Mouse (Mus musculus) neural tube, embryonic 13.5 days (tissue): ENCODE measurements at regions not wholly inside any gene's neighbourhood (a gene's known extent, or its start where the extent isn't known, plus 50 kb on each side); places are given as distances from the start of the nearest gene placed in this dataset.

Experiments
- ATAC-seq: fragments of 200-750 bp; cut with Nextera tagmentation; 2 replicates; pipeline ENCODE4 v1.8.0; 2017; ENCODE audit warnings: low read depth, mild to moderate bottlenecking, moderate TSS enrichment, moderate library complexity
- H3K27ac ChIP-seq: fragments of 300-500 bp; sonication (generic); replicated peaks from 2 replicates; pipeline ENCODE4 v1.5.1; 2015; ENCODE audit warnings: moderate library complexity, mild to moderate bottlenecking, inconsistent platforms
- H3K27me3 ChIP-seq: fragments of 300-500 bp; sonication (generic); 2 replicates; pipeline ENCODE4 v1.6.1; 2015; ENCODE audit warnings: mild to moderate bottlenecking, inconsistent platforms
- H3K36me3 ChIP-seq: fragments of 300-500 bp; sonication (generic); 2 replicates; pipeline ENCODE4 v1.6.1; 2015; ENCODE audit warnings: mild to moderate bottlenecking, inconsistent platforms
- H3K4me1 ChIP-seq: fragments of 300-500 bp; sonication (generic); replicated peaks from 2 replicates; pipeline ENCODE4 v1.6.1; 2015; ENCODE audit warnings: inconsistent platforms
- H3K4me2 ChIP-seq: fragments of 300-500 bp; sonication (generic); 2 replicates; pipeline ENCODE4 v1.6.1; 2015; ENCODE audit warnings: inconsistent platforms, mild to moderate bottlenecking, moderate library complexity
- H3K4me3 ChIP-seq: fragments of 300-500 bp; sonication (generic); 2 replicates; pipeline ENCODE4 v1.5.1; 2015; ENCODE audit warnings: mild to moderate bottlenecking, inconsistent platforms
- H3K9ac ChIP-seq: fragments of 300-500 bp; sonication (generic); 2 replicates; pipeline ENCODE4 v1.6.1; 2015; ENCODE audit warnings: moderate library complexity, mild to moderate bottlenecking, inconsistent platforms
- H3K9me3 ChIP-seq: fragments of 300-500 bp; sonication (generic); 2 replicates; pipeline ENCODE4 v1.6.1; 2016; ENCODE audit warnings: inconsistent platforms
- WGBS: fragments of 180-500 bp; shearing (Covaris S2); methylation state at CpG from one replicate; pipeline ENCODE4 v1.1.7; 2015; 5-methylcytosine and 5-hydroxymethylcytosine counted together

DNA sequence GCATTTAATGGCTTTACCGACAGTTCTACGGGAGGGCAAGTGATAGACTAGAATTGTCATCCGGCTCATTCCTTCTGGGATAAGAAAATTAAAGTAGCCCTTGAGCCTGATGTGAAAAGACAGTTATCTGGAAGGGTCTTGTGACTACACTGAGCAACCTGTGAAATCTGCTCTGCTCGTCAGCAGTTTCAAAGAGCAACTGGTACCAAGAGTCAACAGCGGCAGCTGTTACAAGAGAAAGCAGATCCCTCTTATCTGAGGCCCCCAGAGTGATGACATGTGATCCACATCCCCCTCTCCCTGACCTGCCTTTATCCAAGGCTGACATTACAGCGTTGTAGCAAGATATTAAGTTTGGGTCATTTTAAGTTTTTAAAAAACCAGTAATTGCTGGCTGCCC, 52.6 kb upstream of the Unc13c start:
- no peaks in the 10 kb centered on the region for H3K36me3 ChIP-seq
- no peak overlapping the region for H3K4me3 ChIP-seq
- no peak overlapping the region for H3K4me2 ChIP-seq
- no peak overlapping the region for H3K27ac ChIP-seq
- H3K4me1 ChIP-seq = no peaks in the 10 kb centered on the region
- no peaks in the 10 kb centered on the region for H3K9me3 ChIP-seq
- no peak overlapping the region for H3K9ac ChIP-seq
- WGBS = 39% methylated on average over 6 of the region's 6 CpGs
- ATAC-seq = no peak
- no peaks in the 10 kb centered on the region for H3K27me3 ChIP-seq

- Histone ChIP-seq H3K27me3 (no peaks in the 10 kb centered on the region), H3K27ac (no peak overlapping the region), H3K9me3 (no peaks in the 10 kb centered on the region), H3K9ac (no peak overlapping the region), H3K4me2 (no peak overlapping the region), H3K36me3 (no peaks in the 10 kb centered on the region), H3K4me3 (no peak overlapping the region), H3K4me1 (no peaks in the 10 kb centered on the region)
- no peak for ATAC-seq
- 71% methylated on average over 3 of the region's 3 CpGs for WGBS
Observed at GRCm38 (mm10) chr9:74023922-74024321, 55.2 kb upstream of the Unc13c start.

- no peaks in the 10 kb centered on the region for H3K27me3 ChIP-seq
- WGBS = 45% methylated on average over 3 of the region's 3 CpGs
- no peak overlapping the region for H3K27ac ChIP-seq
- H3K4me2 ChIP-seq = no peak overlapping the region
- H3K4me3 ChIP-seq = no peak overlapping the region
- no peak overlapping the region for H3K9ac ChIP-seq
- no peak for ATAC-seq
- no peaks in the 10 kb centered on the region for H3K4me1 ChIP-seq
- H3K36me3 ChIP-seq = no peaks in the 10 kb centered on the region
- H3K9me3 ChIP-seq = no peaks in the 10 kb centered on the region
Observed at GRCm38 (mm10) chr9:74026131-74026530, 57.4 kb upstream of the Unc13c start.

DNA sequence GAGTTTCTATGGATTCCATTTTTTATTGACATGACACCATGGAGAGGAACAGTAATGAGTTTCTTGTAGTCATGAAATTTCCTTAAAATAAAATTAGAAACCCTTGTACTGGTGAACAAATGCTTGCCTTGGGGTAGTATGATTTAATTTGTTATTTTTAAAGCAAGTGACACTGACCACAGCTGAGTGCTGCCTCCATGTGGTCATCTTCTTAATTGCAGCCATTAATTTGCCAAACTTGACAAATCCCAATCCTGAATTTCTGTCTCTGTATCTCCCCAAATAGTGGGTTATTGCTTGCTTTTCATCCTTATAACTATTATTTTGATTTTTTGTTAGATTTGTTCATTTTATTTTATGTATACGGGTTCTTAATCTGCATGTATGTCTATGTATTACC, 59.7 kb upstream of the Unc13c start:
- Histone ChIP-seq H3K27ac (no peak overlapping the region), H3K27me3 (no peaks in the 10 kb centered on the region), H3K4me1 (no peaks in the 10 kb centered on the region), H3K36me3 (no peaks in the 10 kb centered on the region), H3K4me3 (no peak overlapping the region), H3K9me3 (no peaks in the 10 kb centered on the region), H3K9ac (no peak overlapping the region), H3K4me2 (no peak overlapping the region)
- no peak for ATAC-seq
- 59% methylated on average over 1 of the region's 1 CpGs for WGBS

- Histone ChIP-seq H3K4me2 (no peak overlapping the region), H3K27me3 (no peaks in the 10 kb centered on the region), H3K36me3 (no peaks in the 10 kb centered on the region), H3K9me3 (no peaks in the 10 kb centered on the region), H3K9ac (no peak overlapping the region), H3K4me3 (no peak overlapping the region), H3K4me1 (no peaks in the 10 kb centered on the region), H3K27ac (no peak overlapping the region)
- no peak for ATAC-seq
- WGBS = 78% methylated on average over 3 of the region's 3 CpGs
Observed at GRCm38 (mm10) chr9:74045936-74046335, 64.2 kb upstream of the Wdr72 start.

DNA sequence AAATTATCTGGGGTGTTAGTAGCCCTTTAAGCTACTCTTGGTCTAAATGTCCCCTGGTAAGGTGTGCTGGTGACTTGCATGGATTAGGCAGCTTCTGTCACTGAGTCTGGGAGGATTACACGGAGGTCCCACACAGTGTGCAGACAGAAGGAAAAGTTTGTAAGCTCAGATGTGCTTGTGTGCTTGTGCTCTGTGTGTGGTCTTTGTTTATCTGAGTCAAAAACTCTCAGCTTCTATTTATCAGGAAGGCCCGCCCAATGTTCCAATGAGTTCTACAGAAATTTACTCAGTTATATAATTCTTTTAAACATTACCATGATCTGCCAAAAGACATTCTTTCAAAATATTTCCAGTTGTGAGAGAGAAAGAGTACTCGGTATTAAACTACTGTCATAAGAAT, 60.4 kb upstream of the Wdr72 start:
- ATAC-seq = no peak

DNA sequence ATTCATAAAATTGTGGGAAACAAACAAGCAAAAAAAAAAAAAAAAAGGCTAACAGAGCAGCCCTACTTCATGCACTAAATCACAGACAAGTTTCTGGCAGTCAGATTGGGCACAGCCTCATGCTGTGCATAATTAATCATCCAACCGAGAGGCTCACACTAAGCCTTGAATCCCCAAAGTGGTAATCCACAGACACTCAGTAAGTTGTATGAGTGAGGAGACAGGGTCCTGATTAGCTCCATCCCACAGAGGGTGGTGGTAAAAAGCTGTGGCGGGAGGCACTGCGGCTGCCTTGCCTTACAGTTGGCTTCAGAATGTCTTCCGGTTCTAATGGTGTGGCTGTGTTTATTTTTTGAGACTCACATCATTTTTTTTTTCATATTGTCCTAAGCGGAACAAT, 53.4 kb upstream of the Wdr72 start:
- WGBS = 44% methylated on average over 5 of the region's 5 CpGs
- H3K4me3 ChIP-seq = no peak overlapping the region
- H3K4me1 ChIP-seq = peaks cover 19% of the 10 kb centered on the region
- no peaks in the 10 kb centered on the region for H3K9me3 ChIP-seq
- 0 out of 2 replicates have a peak overlapping the region, but pooled peaks have one; percentile 43 for H3K27ac ChIP-seq
- H3K27me3 ChIP-seq = no peaks in the 10 kb centered on the region
- no peak overlapping the region for H3K4me2 ChIP-seq
- no peak for ATAC-seq
- H3K36me3 ChIP-seq = no peaks in the 10 kb centered on the region
- H3K9ac ChIP-seq = no peak overlapping the region

More for the DNA sequence above, 60.4 kb upstream of the Wdr72 start:
- no peaks in the 10 kb centered on the region for H3K4me1 ChIP-seq
- H3K4me2 ChIP-seq = no peak overlapping the region
- no peaks in the 10 kb centered on the region for H3K27me3 ChIP-seq
- WGBS = 76% methylated on average over 3 of the region's 3 CpGs
- H3K9me3 ChIP-seq = no peaks in the 10 kb centered on the region
- H3K36me3 ChIP-seq = no peaks in the 10 kb centered on the region
- no peak overlapping the region for H3K9ac ChIP-seq
- H3K4me3 ChIP-seq = no peak overlapping the region
- H3K27ac ChIP-seq = no peak overlapping the region

- Histone ChIP-seq H3K9me3 (no peaks in the 10 kb centered on the region), H3K4me1 (peaks cover 19% of the 10 kb centered on the region), H3K4me2 (no peak overlapping the region), H3K36me3 (no peaks in the 10 kb centered on the region), H3K9ac (no peak overlapping the region), H3K27ac (peak overlapping the region; percentile 64), H3K27me3 (no peaks in the 10 kb centered on the region), H3K4me3 (no peak overlapping the region)
- WGBS = 43% methylated on average over 3 of the region's 3 CpGs
- peak; percentile 85 for ATAC-seq
Observed at GRCm38 (mm10) chr9:74057476-74058076, 52.6 kb upstream of the Wdr72 start.

DNA sequence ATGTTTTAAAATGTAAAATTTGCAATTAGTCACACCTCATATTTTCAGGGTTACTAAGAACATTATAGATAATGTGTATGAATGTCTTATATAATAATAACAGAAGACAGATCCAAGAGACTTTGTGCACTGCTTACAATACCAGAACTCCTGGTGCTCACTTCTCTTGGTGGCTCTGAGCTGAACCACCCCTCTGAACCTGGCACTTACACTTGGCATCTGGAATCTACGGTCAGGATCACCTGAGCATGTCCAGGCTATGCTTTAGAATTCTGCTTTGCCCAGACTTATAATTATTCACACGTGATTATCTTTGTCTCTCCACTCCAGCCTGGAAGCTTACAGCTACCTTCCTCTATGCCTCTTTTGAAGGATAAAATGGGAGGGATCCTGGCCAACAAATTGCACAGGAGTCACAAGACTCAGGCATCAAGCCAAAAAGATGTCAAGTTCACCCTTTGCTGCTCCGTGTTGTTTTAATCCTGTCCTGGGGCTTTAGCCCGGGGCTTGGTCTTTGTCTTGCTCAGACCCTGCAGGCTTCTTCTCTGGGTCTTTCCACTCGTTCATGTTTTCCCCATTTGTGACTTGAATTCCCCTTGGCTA, 51.8 kb upstream of the Wdr72 start:
- H3K9me3 ChIP-seq = no peaks in the 10 kb centered on the region
- H3K4me3 ChIP-seq = no peak overlapping the region
- H3K4me2 ChIP-seq = no peak overlapping the region
- no peak for ATAC-seq
- peaks cover 19% of the 10 kb centered on the region for H3K4me1 ChIP-seq
- H3K9ac ChIP-seq = no peak overlapping the region
- no peaks in the 10 kb centered on the region for H3K27me3 ChIP-seq
- WGBS = 62% methylated on average over 5 of the region's 5 CpGs
- peak overlapping the region; percentile 64 for H3K27ac ChIP-seq
- no peaks in the 10 kb centered on the region for H3K36me3 ChIP-seq
